Comparison of ENCODE assay signal across 9 mouse cellular contexts in the genomic region with DNA sequence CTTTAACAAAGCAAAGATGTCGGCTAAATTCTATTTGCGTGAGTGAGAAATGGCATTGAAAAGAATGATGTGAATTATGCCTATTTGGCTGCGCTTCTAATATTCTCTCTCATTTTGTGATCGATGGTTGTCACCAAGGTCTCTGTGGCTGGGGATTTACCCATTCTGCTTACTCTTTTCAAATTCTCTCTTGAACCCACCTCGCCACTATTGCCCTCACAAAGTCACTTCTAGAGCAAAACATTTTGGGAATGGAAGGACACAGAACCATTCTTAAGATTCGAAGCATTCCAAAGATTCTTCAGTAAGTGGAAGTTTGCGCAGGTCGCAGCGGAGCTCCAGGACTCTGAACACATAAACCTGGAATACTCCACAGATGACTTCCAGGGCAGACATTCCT. TPM values are rescaled to one million over a fixed set of nuclear protein-coding genes. Genes with fewer than 3 reads are reported as not detected.
DNase-seq lines count a peak whose midpoint lies in the region; ATAC-seq lines count a peak whose summit lies in the region.
"Had no signal": no experiment of that assay in that cellular context is flagged by ENCODE, and none has a peak within 500 bp of the region (broad histone marks: within the 10 kb centered on the region; RNA-seq: fewer than 3 reads in every experiment).

No protein-coding gene starts in this region.

- H3K27me3 ChIP-seq in heart, embryonic 16.5 days (ENCODE audit: control insufficient read depth, insufficient read depth, low read length), result no peaks in the 10 kb centered on the region
- H3K27me3 ChIP-seq in hindbrain, embryonic 10.5 days (ENCODE audit: insufficient read depth, poor library complexity, severe bottlenecking), result no peaks in the 10 kb centered on the region
- no peaks in the 10 kb centered on the region for H3K27me3 ChIP-seq in midbrain, embryonic 10.5 days (ENCODE audit: low read depth, poor library complexity, severe bottlenecking)

- peaks cover 19% of the 10 kb centered on the region for H3K4me1 ChIP-seq in heart, embryonic 16.5 days (ENCODE audit: control insufficient read depth, insufficient read depth, low read length)
- H3K4me1 ChIP-seq in hindbrain, embryonic 10.5 days (replicated peaks), result peaks cover 23% of the 10 kb centered on the region
- peaks cover 22% of the 10 kb centered on the region for H3K4me1 ChIP-seq in midbrain, embryonic 10.5 days

- H3K9ac ChIP-seq in heart, embryonic 16.5 days (ENCODE audit: low read length), result peak overlapping the region; percentile 47

- peaks cover 13% of the 10 kb centered on the region for H3K36me3 ChIP-seq in heart, embryonic 16.5 days (ENCODE audit: control insufficient read depth, insufficient read depth)
- peaks cover 34% of the 10 kb centered on the region for H3K36me3 ChIP-seq in hindbrain, embryonic 10.5 days
- H3K36me3 ChIP-seq in midbrain, embryonic 10.5 days, result peaks cover 31% of the 10 kb centered on the region

- no peak for DNase-seq in heart, adult 8-10 months (ENCODE audit: low spot score)
- peak; percentile 54 for DNase-seq in ZHBTc4 (ENCODE audit: low read depth, low spot score)
- DNase-seq in hindbrain, embryonic 10.5 days (ENCODE audit: low spot score), result no peak
- DNase-seq in midbrain, embryonic 10.5 days (ENCODE audit: low spot score), result peak; percentile 21
- DNase-seq in MN1 (ENCODE audit: low spot score), result no peak
- DNase-seq in thymus, adult 18-20 months, result no peak
- DNase-seq in cerebellum, postnatal 14 days, result no peak

- no peaks in the 10 kb centered on the region for H3K9me3 ChIP-seq in heart, embryonic 16.5 days (replicated peaks; ENCODE audit: control insufficient read depth, low read length)
- peaks cover 4% of the 10 kb centered on the region; the same call in 1 of the 2 replicates for H3K9me3 ChIP-seq in hindbrain, embryonic 10.5 days
- H3K9me3 ChIP-seq in midbrain, embryonic 10.5 days (replicated peaks), result peaks cover 2% of the 10 kb centered on the region; the same call in 1 of the 2 replicates

- peak overlapping the region; percentile 31; the same call in 1 of the 2 replicates for H3K27ac ChIP-seq in heart, embryonic 16.5 days (ENCODE audit: low read length)
- peak overlapping the region; percentile 95 for H3K27ac ChIP-seq in hindbrain, embryonic 10.5 days
- peak overlapping the region; percentile 96 for H3K27ac ChIP-seq in midbrain, embryonic 10.5 days (replicated peaks)

- ATAC-seq in heart, embryonic 16.5 days (replicated peaks; ENCODE audit: extremely low read depth, insufficient read depth, low FRiP score), result no peak

- H3K4me3 ChIP-seq in heart, embryonic 16.5 days (ENCODE audit: low read length), result peak overlapping the region; percentile 90
- H3K4me3 ChIP-seq in hindbrain, embryonic 10.5 days, result peak overlapping the region; percentile 99
- peak overlapping the region; percentile 97 for H3K4me3 ChIP-seq in midbrain, embryonic 10.5 days

- WGBS in heart, embryonic 16.5 days, result 4% methylated on average over 9 of the region's 9 CpGs
- 10% methylated on average over 9 of the region's 9 CpGs for WGBS in hindbrain, embryonic 10.5 days
- whole genome bisulfite sequencing in midbrain, embryonic 10.5 days, result 11% methylated on average over 9 of the region's 9 CpGs

- peak overlapping the region; percentile 82 for H3K4me2 ChIP-seq in heart, embryonic 16.5 days (ENCODE audit: low read depth, low read length)

RNA-seq across cellular contexts. Expression of gene Zfp871, which starts 0.5 kb away (rescaled TPM):
- 18.0 and 21.8 TPM in 2 replicates for polyA plus RNA-seq in heart, embryonic 16.5 days (2015; fragmentation: Nextera tagmentation; extraction: Ambion mirVana)
- 10 to 100 TPM; 28.7 to 30.8 (median 29.3) TPM for total RNA-seq in heart, adult 8-10 months (2022)
- polyA plus RNA-seq in hindbrain, embryonic 10.5 days (2016; fragmentation: Nextera tagmentation; extraction: Ambion mirVana), result 38.6 and 45.4 TPM in 2 replicates
- 49.4 and 52.8 TPM in 2 replicates for polyA plus RNA-seq in midbrain, embryonic 10.5 days (2016; fragmentation: Nextera tagmentation; extraction: Ambion mirVana)

RNA-seq across cellular contexts. Expression of gene Zfp811, which starts 21.2 kb away (rescaled TPM):
- polyA plus RNA-seq in heart, embryonic 16.5 days (2015; fragmentation: Nextera tagmentation; extraction: Ambion mirVana), result 0.88 and 0.92 TPM in 2 replicates
- total RNA-seq in heart, adult 8-10 months (2022), result under 1 TPM; 0.16 to 0.38 (median 0.25) TPM
- polyA plus RNA-seq in hindbrain, embryonic 10.5 days (2016; fragmentation: Nextera tagmentation; extraction: Ambion mirVana), result 26.1 and 33.1 TPM in 2 replicates
- polyA plus RNA-seq in midbrain, embryonic 10.5 days (2016; fragmentation: Nextera tagmentation; extraction: Ambion mirVana), result 30.1 and 44.5 TPM in 2 replicates
- total RNA-seq: granulocyte monocyte progenitor cell, adult 5-6 weeks had no signal

RNA-seq across cellular contexts. Expression of gene Zfp799, which starts 41.5 kb away (rescaled TPM):
- 6.0 and 8.1 TPM in 2 replicates for polyA plus RNA-seq in heart, embryonic 16.5 days (2015; fragmentation: Nextera tagmentation; extraction: Ambion mirVana)
- total RNA-seq in heart, adult 8-10 months (2022), result 10 to 100 TPM in 2 of 4 experiments, 1 to 10 TPM in 2; 5.9 to 12.0 (median 9.9) TPM
- polyA plus RNA-seq in hindbrain, embryonic 10.5 days (2016; fragmentation: Nextera tagmentation; extraction: Ambion mirVana), result 12.9 and 14.5 TPM in 2 replicates
- polyA plus RNA-seq in midbrain, embryonic 10.5 days (2016; fragmentation: Nextera tagmentation; extraction: Ambion mirVana), result 12.1 and 12.8 TPM in 2 replicates

Comparison
In these comparisons a context has a peak if more than half of its experiments do, and no peak if none do; other contexts are left out.
1. H3K27ac ChIP-seq: peak in every context shown above with its lines; median percentile 96 in midbrain, embryonic 10.5 days; 95 in hindbrain, embryonic 10.5 days; 31 in heart, embryonic 16.5 days.
2. DNase-seq: peak in ZHBTc4 (single experiment) and midbrain, embryonic 10.5 days (single experiment); none in heart, adult 8-10 months (single experiment), hindbrain, embryonic 10.5 days (single experiment), MN1 (single experiment), thymus, adult 18-20 months (0 of 2) and cerebellum, postnatal 14 days (0 of 2).
3. RNA of gene Zfp811, which starts 21.2 kb away (polyA plus RNA-seq): 26.1 to 33.1 TPM in hindbrain, embryonic 10.5 days and 30.1 to 44.5 TPM in midbrain, embryonic 10.5 days; 0.88 to 0.92 TPM in heart, embryonic 16.5 days; every median in the first group is over 10 times any median in the second.
4. Peak in every context shown above with its lines, with median percentiles within 50 percentile points of each other: H3K4me3 ChIP-seq.